Mouse (Mus musculus): ENCODE results near the gene Sgce. TPM values are rescaled to one million over a fixed set of nuclear protein-coding genes. Genes with fewer than 3 reads are reported as not detected.

The Sgce gene
- polyA plus RNA-seq, 1 experiment from 2014 or later, result 74.8 TPM

GRCm38 (mm10) chr6:4716171-4716570 lies 30.8 kb downstream of the Sgce start:
- H3K9me3 ChIP-seq, result no peaks in the 10 kb centered on the region
- 93% methylated on average over 2 of the region's 2 CpGs for WGBS
- no peak overlapping the region for H3K9ac ChIP-seq
- ATAC-seq (ENCODE audit: borderline replicate concordance, extremely low read depth, low FRiP score, low TSS enrichment), result no peak
- H3K27me3 ChIP-seq, result no peaks in the 10 kb centered on the region
- H3K4me1 ChIP-seq, result no peaks in the 10 kb centered on the region
- H3K4me2 ChIP-seq, result no peak overlapping the region
- no peak overlapping the region for H3K27ac ChIP-seq
- no peaks in the 10 kb centered on the region for H3K36me3 ChIP-seq
- H3K4me3 ChIP-seq, result no peak overlapping the region

GRCm38 (mm10) chr6:4708971-4709370 lies 38.0 kb downstream of the Sgce start:
- H3K27ac ChIP-seq, result no peak overlapping the region
- no peaks in the 10 kb centered on the region for H3K27me3 ChIP-seq
- WGBS, result 88% methylated on average over 1 of the region's 1 CpGs

GRCm38 (mm10) chr6:4706415-4706814 lies 40.6 kb downstream of the Sgce start:
- WGBS, result 63% methylated on average over 5 of the region's 5 CpGs
- H3K4me2 ChIP-seq, result no peak overlapping the region

More at GRCm38 (mm10) chr6:4708971-4709370, 38.0 kb downstream of the Sgce start:
- Histone ChIP-seq H3K4me2 (no peak overlapping the region), H3K4me3 (no peak overlapping the region), H3K4me1 (no peaks in the 10 kb centered on the region), H3K9ac (no peak overlapping the region), H3K9me3 (no peaks in the 10 kb centered on the region; the same call in 1 of the 2 replicates), H3K36me3 (no peaks in the 10 kb centered on the region)
- ATAC-seq (ENCODE audit: borderline replicate concordance, extremely low read depth, low FRiP score, low TSS enrichment), result no peak

GRCm38 (mm10) chr6:4703908-4704307 lies 43.1 kb downstream of the Sgce start:
- no peak overlapping the region for H3K9ac ChIP-seq
- peak; percentile 81 for ATAC-seq (ENCODE audit: borderline replicate concordance, extremely low read depth, low FRiP score, low TSS enrichment)
- H3K36me3 ChIP-seq, result no peaks in the 10 kb centered on the region
- no peaks in the 10 kb centered on the region for H3K9me3 ChIP-seq
- WGBS, result 35% methylated on average over 7 of the region's 7 CpGs
- H3K27ac ChIP-seq, result no peak overlapping the region
- H3K4me1 ChIP-seq, result peaks cover 2% of the 10 kb centered on the region; the same call in 1 of the 2 replicates
- no peaks in the 10 kb centered on the region for H3K27me3 ChIP-seq
- no peak overlapping the region for H3K4me2 ChIP-seq
- no peak overlapping the region for H3K4me3 ChIP-seq

More at GRCm38 (mm10) chr6:4706415-4706814, 40.6 kb downstream of the Sgce start:
- no peak overlapping the region for H3K4me3 ChIP-seq
- ATAC-seq (ENCODE audit: borderline replicate concordance, extremely low read depth, low FRiP score, low TSS enrichment), result no peak
- peaks cover 2% of the 10 kb centered on the region; the same call in 1 of the 2 replicates for H3K4me1 ChIP-seq
- no peak overlapping the region for H3K9ac ChIP-seq
- no peaks in the 10 kb centered on the region; the same call in 1 of the 2 replicates for H3K9me3 ChIP-seq
- no peaks in the 10 kb centered on the region for H3K27me3 ChIP-seq
- H3K27ac ChIP-seq, result no peak overlapping the region
- no peaks in the 10 kb centered on the region for H3K36me3 ChIP-seq

- Histone ChIP-seq H3K9ac (no peak overlapping the region), H3K9me3 (no peaks in the 10 kb centered on the region), H3K27me3 (no peaks in the 10 kb centered on the region), H3K4me3 (no peak overlapping the region), H3K36me3 (no peaks in the 10 kb centered on the region), H3K4me2 (no peak overlapping the region), H3K27ac (no peak overlapping the region), H3K4me1 (peaks cover 2% of the 10 kb centered on the region; the same call in 1 of the 2 replicates)
- no peak for ATAC-seq (ENCODE audit: borderline replicate concordance, extremely low read depth, low FRiP score, low TSS enrichment)
- WGBS, result 69% methylated on average over 8 of the region's 8 CpGs
Observed at GRCm38 (mm10) chr6:4701641-4702040, 45.4 kb downstream of the Sgce start.

GRCm38 (mm10) chr6:4695778-4696177 lies 51.2 kb downstream of the Sgce start:
- no peaks in the 10 kb centered on the region for H3K9me3 ChIP-seq
- no peaks in the 10 kb centered on the region for H3K36me3 ChIP-seq
- no peak overlapping the region for H3K4me3 ChIP-seq
- no peak overlapping the region for H3K27ac ChIP-seq
- peaks cover 2% of the 10 kb centered on the region; the same call in 1 of the 2 replicates for H3K4me1 ChIP-seq
- no peak for ATAC-seq (ENCODE audit: borderline replicate concordance, extremely low read depth, low FRiP score, low TSS enrichment)
- H3K27me3 ChIP-seq, result no peaks in the 10 kb centered on the region
- H3K9ac ChIP-seq, result no peak overlapping the region
- WGBS, result 79% methylated on average over 3 of the region's 3 CpGs
- no peak overlapping the region for H3K4me2 ChIP-seq

- H3K27ac ChIP-seq, result no peak overlapping the region
- no peak overlapping the region for H3K4me2 ChIP-seq
- H3K4me3 ChIP-seq, result no peak overlapping the region
- WGBS, result 35% methylated on average over 8 of the region's 8 CpGs
- H3K9me3 ChIP-seq, result no peaks in the 10 kb centered on the region
- no peaks in the 10 kb centered on the region for H3K36me3 ChIP-seq
- peaks cover 2% of the 10 kb centered on the region; the same call in 1 of the 2 replicates for H3K4me1 ChIP-seq
- no peaks in the 10 kb centered on the region for H3K27me3 ChIP-seq
- H3K9ac ChIP-seq, result no peak overlapping the region
- ATAC-seq (ENCODE audit: borderline replicate concordance, extremely low read depth, low FRiP score, low TSS enrichment), result no peak
Observed at GRCm38 (mm10) chr6:4694672-4695231, 52.3 kb downstream of the Sgce start.

- Histone ChIP-seq H3K4me2 (no peak overlapping the region), H3K9me3 (no peaks in the 10 kb centered on the region), H3K4me3 (no peak overlapping the region), H3K9ac (no peak overlapping the region), H3K27me3 (no peaks in the 10 kb centered on the region), H3K27ac (no peak overlapping the region), H3K36me3 (no peaks in the 10 kb centered on the region), H3K4me1 (peaks cover 2% of the 10 kb centered on the region; the same call in 1 of the 2 replicates)
- no peak; the same call in 1 of the 2 replicates for ATAC-seq (ENCODE audit: borderline replicate concordance, extremely low read depth, low FRiP score, low TSS enrichment)
- 44% methylated on average over 10 of the region's 10 CpGs for WGBS
Observed at GRCm38 (mm10) chr6:4693544-4693943, 53.5 kb downstream of the Sgce start.

- Histone ChIP-seq H3K4me1 (peaks cover 2% of the 10 kb centered on the region; the same call in 1 of the 2 replicates), H3K4me3 (no peak overlapping the region), H3K36me3 (no peaks in the 10 kb centered on the region), H3K27ac (no peak overlapping the region), H3K9me3 (no peaks in the 10 kb centered on the region), H3K27me3 (no peaks in the 10 kb centered on the region), H3K9ac (no peak overlapping the region), H3K4me2 (no peak overlapping the region)
- no peak for ATAC-seq (ENCODE audit: borderline replicate concordance, extremely low read depth, low FRiP score, low TSS enrichment)
- 92% methylated on average over 4 of the region's 4 CpGs for WGBS
Observed at GRCm38 (mm10) chr6:4690438-4690837, 56.6 kb downstream of the Sgce start.

GRCm38 (mm10) chr6:4684706-4685340 lies 62.2 kb downstream of the Sgce start:
- no peak overlapping the region for H3K9ac ChIP-seq
- no peak overlapping the region for H3K4me2 ChIP-seq
- no peaks in the 10 kb centered on the region for H3K27me3 ChIP-seq
- ATAC-seq (ENCODE audit: borderline replicate concordance, extremely low read depth, low FRiP score, low TSS enrichment), result no peak
- no peak overlapping the region for H3K27ac ChIP-seq
- H3K4me3 ChIP-seq, result no peak overlapping the region
- no peaks in the 10 kb centered on the region for H3K36me3 ChIP-seq
- WGBS, result 68% methylated on average over 10 of the region's 10 CpGs
- H3K4me1 ChIP-seq, result no peaks in the 10 kb centered on the region
- H3K9me3 ChIP-seq, result no peaks in the 10 kb centered on the region

- no peak for ATAC-seq (ENCODE audit: borderline replicate concordance, extremely low read depth, low FRiP score, low TSS enrichment)
- no peaks in the 10 kb centered on the region for H3K9me3 ChIP-seq
- 91% methylated on average over 4 of the region's 4 CpGs for WGBS
- H3K36me3 ChIP-seq, result no peaks in the 10 kb centered on the region
- H3K9ac ChIP-seq, result no peak overlapping the region
- H3K27ac ChIP-seq, result no peak overlapping the region
- H3K4me2 ChIP-seq, result no peak overlapping the region
- no peaks in the 10 kb centered on the region for H3K4me1 ChIP-seq
- no peak overlapping the region for H3K4me3 ChIP-seq
- no peaks in the 10 kb centered on the region for H3K27me3 ChIP-seq
Observed at GRCm38 (mm10) chr6:4680576-4680975, 66.4 kb downstream of the Sgce start.

GRCm38 (mm10) chr6:4679981-4680380 lies 67.0 kb downstream of the Sgce start:
- WGBS, result 88% methylated on average over 1 of the region's 1 CpGs
- no peak for ATAC-seq (ENCODE audit: borderline replicate concordance, extremely low read depth, low FRiP score, low TSS enrichment)
- Histone ChIP-seq H3K27me3 (no peaks in the 10 kb centered on the region), H3K9ac (no peak overlapping the region), H3K9me3 (no peaks in the 10 kb centered on the region), H3K36me3 (no peaks in the 10 kb centered on the region), H3K4me1 (no peaks in the 10 kb centered on the region), H3K4me2 (no peak overlapping the region), H3K27ac (no peak overlapping the region), H3K4me3 (no peak overlapping the region)
